Mouse (Mus musculus) MEL (cell line): Measurements from ENCODE around the gene Pgd. TPM values are rescaled to one million over a fixed set of nuclear protein-coding genes. Genes with fewer than 3 reads are reported as not detected.

Experiments used
- DNase-seq: peaks from one replicate; pipeline ENCODE4 v3.0.0; 2011; ENCODE audit warnings: low read depth, low spot score
- H3K27ac ChIP-seq: 2 replicates; pipeline ENCODE4 v1.5.1; 2012; ENCODE audit warnings: low read depth, mild to moderate bottlenecking, control low read depth, low read length, moderate library complexity; ENCODE audit not compliant: control insufficient read depth
- H3K27me3 ChIP-seq, 2 experiments: fragments of 150-350 bp in 1 of 2; sonication (generic) in 1 of 2; 2 replicates each; pipeline ENCODE4 v1.6.1; 2012; ENCODE audit warnings: low read length in 2 of 2, mild to moderate bottlenecking in 2 of 2, improper control_type of control experiment in 1 of 2, moderate library complexity in 1 of 2; ENCODE audit not compliant: insufficient read depth in 2 of 2, control insufficient read depth in 1 of 2
- H3K36me3 ChIP-seq, 2 experiments: 2 replicates each; pipeline ENCODE4 v1.6.1; 2012 to 2014; ENCODE audit warnings: low read length in 2 of 2, improper control_type of control experiment in 1 of 2, inconsistent platforms in 1 of 2, mild to moderate bottlenecking in 1 of 2; ENCODE audit not compliant: insufficient read depth in 2 of 2, control insufficient read depth in 1 of 2
- H3K4me1 ChIP-seq, 2 experiments: fragments of 150-350 bp in 1 of 2; sonication (generic) in 1 of 2; 2 replicates each; pipeline ENCODE4 v1.6.1; 2012; ENCODE audit warnings: low read length in 2 of 2, improper control_type of control experiment in 1 of 2, mild to moderate bottlenecking in 1 of 2; ENCODE audit not compliant: insufficient read depth in 2 of 2, control insufficient read depth in 1 of 2
- H3K4me3 ChIP-seq, 2 experiments: fragments of 150-350 bp in 1 of 2; sonication (generic) in 1 of 2; 2 replicates each; pipeline ENCODE4 v1.5.1; 2012; ENCODE audit warnings: low read depth in 2 of 2, low read length in 2 of 2, mild to moderate bottlenecking in 2 of 2, moderate library complexity in 2 of 2, control low read depth in 1 of 2, improper control_type of control experiment in 1 of 2; ENCODE audit not compliant: control insufficient read depth in 1 of 2, insufficient read depth in 1 of 2
- H3K79me2 ChIP-seq: 2 replicates; pipeline ENCODE4 v1.6.1; 2012; ENCODE audit warnings: mild to moderate bottlenecking, low read length, moderate library complexity; ENCODE audit not compliant: control insufficient read depth, poor library complexity, insufficient read depth
- H3K9ac ChIP-seq: 2 replicates; pipeline ENCODE4 v1.6.1; 2012; ENCODE audit warnings: low read depth, mild to moderate bottlenecking, control low read depth, low read length, moderate library complexity; ENCODE audit not compliant: control insufficient read depth, poor library complexity, severe bottlenecking
- H3K9me3 ChIP-seq: fragments of 150-350 bp; sonication (generic); replicated peaks from 2 replicates; pipeline ENCODE4 v1.6.1; 2012; ENCODE audit warnings: mild to moderate bottlenecking, low read length, improper control_type of control experiment, moderate library complexity; ENCODE audit not compliant: insufficient read depth
- CHD2 ChIP-seq: IDR thresholded peaks from 2 replicates; pipeline ENCODE4 v1.6.1; 2011; ENCODE audit warnings: low read length, improper control_type of control experiment
- E2F4 ChIP-seq: IDR thresholded peaks from 2 replicates; pipeline ENCODE4 v1.6.1; 2011; ENCODE audit warnings: low read depth, low read length, improper control_type of control experiment, borderline replicate concordance
- ELF1 ChIP-seq: IDR thresholded peaks from 2 replicates; pipeline ENCODE4 v1.6.1; 2014; ENCODE audit warnings: low read depth, mild to moderate bottlenecking, inconsistent platforms, low read length, improper control_type of control experiment, moderate library complexity
- EP300 ChIP-seq, 2 experiments: IDR thresholded peaks; 2 replicates each; pipeline ENCODE4 v1.6.1; 2011; ENCODE audit warnings: improper control_type of control experiment in 2 of 2, low read length in 2 of 2, low read depth in 1 of 2, mild to moderate bottlenecking in 1 of 2
- HCFC1 ChIP-seq: IDR thresholded peaks from 2 replicates; pipeline ENCODE4 v1.6.1; 2012; ENCODE audit warnings: low read depth, mild to moderate bottlenecking, inconsistent platforms, low read length, improper control_type of control experiment, moderate library complexity
- MAFK ChIP-seq: IDR thresholded peaks from 2 replicates; pipeline ENCODE4 v1.6.1; 2011; ENCODE audit warnings: low read depth, mild to moderate bottlenecking, low read length, improper control_type of control experiment, borderline replicate concordance
- MAZ ChIP-seq: IDR thresholded peaks from 2 replicates; pipeline ENCODE4 v1.6.1; 2012; ENCODE audit warnings: low read depth, mild to moderate bottlenecking, inconsistent platforms, low read length, improper control_type of control experiment
- MYB ChIP-seq: IDR thresholded peaks from 2 replicates; pipeline ENCODE4 v1.6.1; 2011; ENCODE audit warnings: mild to moderate bottlenecking, low read depth, low read length, improper control_type of control experiment
- MYC ChIP-seq: IDR thresholded peaks from 2 replicates; pipeline ENCODE4 v1.6.1; 2011; ENCODE audit warnings: low read depth, mild to moderate bottlenecking, low read length, improper control_type of control experiment, moderate library complexity
- POLR2A ChIP-seq, 2 experiments: IDR thresholded peaks; 2 replicates each; pipeline ENCODE4 v1.6.1; 2011 to 2012; ENCODE audit warnings: low read length in 2 of 2, mild to moderate bottlenecking in 2 of 2, control low read depth in 1 of 2, improper control_type of control experiment in 1 of 2, low read depth in 1 of 2, moderate library complexity in 1 of 2; ENCODE audit not compliant: control insufficient read depth in 1 of 2, insufficient read depth in 1 of 2, poor library complexity in 1 of 2
- POLR2AphosphoS5 ChIP-seq: IDR thresholded peaks from 2 replicates; pipeline ENCODE4 v1.6.1; 2012; ENCODE audit warnings: low read depth, borderline replicate concordance, mild to moderate bottlenecking, inconsistent platforms, low read length, moderate library complexity, mixed read lengths
- RAD21 ChIP-seq: IDR thresholded peaks from 2 replicates; pipeline ENCODE4 v1.6.1; 2011; ENCODE audit warnings: mild to moderate bottlenecking, low read depth, low read length, improper control_type of control experiment
- RCOR1 ChIP-seq: IDR thresholded peaks from 2 replicates; pipeline ENCODE4 v1.6.1; 2012; ENCODE audit warnings: low read depth, mild to moderate bottlenecking, inconsistent platforms, low read length, improper control_type of control experiment
- SIN3A ChIP-seq: IDR thresholded peaks from 2 replicates; pipeline ENCODE4 v1.6.1; 2012; ENCODE audit warnings: low read length, improper control_type of control experiment, inconsistent platforms
- SMC3 ChIP-seq: IDR thresholded peaks from 2 replicates; pipeline ENCODE4 v1.6.1; 2011; ENCODE audit warnings: low read depth, low read length, improper control_type of control experiment
- TAL1 ChIP-seq: IDR thresholded peaks from 2 replicates; pipeline ENCODE4 v1.6.1; 2012; ENCODE audit warnings: mild to moderate bottlenecking, inconsistent platforms, low read length, moderate library complexity, mixed read lengths
- TBP ChIP-seq: IDR thresholded peaks from 2 replicates; pipeline ENCODE4 v1.8.0; 2011; ENCODE audit warnings: low read depth, low read length, improper control_type of control experiment
- TCF12 ChIP-seq: IDR thresholded peaks from 2 replicates; pipeline ENCODE4 v1.6.1; 2014; ENCODE audit warnings: low read depth, mild to moderate bottlenecking, inconsistent platforms, low read length, improper control_type of control experiment, moderate library complexity
- UBTF ChIP-seq: IDR thresholded peaks from 2 replicates; pipeline ENCODE4 v1.6.1; 2012; ENCODE audit warnings: low read depth, mild to moderate bottlenecking, inconsistent platforms, low read length, improper control_type of control experiment, moderate library complexity, borderline replicate concordance; ENCODE audit not compliant: insufficient read depth
- USF2 ChIP-seq, 2 experiments: IDR thresholded peaks; 2 replicates each; pipeline ENCODE4 v1.6.1; 2011 to 2012; ENCODE audit warnings: improper control_type of control experiment in 2 of 2, low read length in 2 of 2, borderline replicate concordance in 1 of 2, inconsistent platforms in 1 of 2, low read depth in 1 of 2, mild to moderate bottlenecking in 1 of 2; ENCODE audit not compliant: insufficient read depth in 1 of 2
- ZC3H11A ChIP-seq: IDR thresholded peaks from 2 replicates; pipeline ENCODE4 v1.6.1; 2012; ENCODE audit warnings: low read depth, mild to moderate bottlenecking, inconsistent platforms, low read length, improper control_type of control experiment
- ZKSCAN1 ChIP-seq: IDR thresholded peaks from 2 replicates; pipeline ENCODE4 v1.6.1; 2012; ENCODE audit warnings: low read depth, mild to moderate bottlenecking, inconsistent platforms, low read length, improper control_type of control experiment, moderate library complexity
- polyA plus RNA-seq, 2 experiments: library from polyadenylated mRNA; stranded (reverse) in 1 of 2; unstranded in 1 of 2; fragments of >175 nt in 1 of 2; fragments of >200 nt in 1 of 2; gene quantifications; 2 replicates each; pipeline versions ENCODE4 v1.2.1 to v1.2.4; 2012; ENCODE audit warnings: low replicate concordance in 2 of 2, low read depth in 1 of 2; ENCODE audit not compliant: insufficient read length in 2 of 2, insufficient read depth in 1 of 2, missing spikeins in 1 of 2
- total RNA-seq: library from RNA; depleted of rRNA; stranded (reverse); fragments of 300-350 nt; gene quantifications from 2 replicates; pipeline ENCODE4 v1.2.3, GENCODE M21; 2012

The Pgd gene
- total and polyA plus RNA-seq, 3 experiments = 116 to 219 TPM; not detected in 1

DNA sequence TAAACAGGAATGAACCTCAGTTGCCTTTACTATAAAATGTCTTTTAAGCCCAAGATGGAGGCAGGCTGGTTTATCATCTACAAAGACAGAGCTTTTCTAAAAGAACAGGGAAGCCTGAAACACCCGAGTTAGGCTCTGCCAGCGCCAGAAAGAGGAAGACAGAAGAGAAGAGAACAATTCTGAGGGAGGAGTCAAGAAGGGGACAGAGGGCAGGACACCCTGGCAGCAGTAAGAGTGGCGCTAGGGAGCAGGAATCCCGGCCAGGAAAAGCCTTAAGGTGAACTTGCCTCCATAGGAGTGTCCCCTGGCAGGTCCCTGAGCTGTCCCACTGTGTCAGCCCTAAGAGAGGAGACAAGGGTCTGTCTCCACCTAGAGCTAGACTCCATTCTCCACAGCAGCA lies 23.0 kb downstream of the Pgd start:
- no peaks in the 10 kb centered on the region; a peak in 1 of 4 replicates for H3K4me1 ChIP-seq
- no peaks in the 10 kb centered on the region for H3K9me3 ChIP-seq
- H3K79me2 ChIP-seq = no peaks in the 10 kb centered on the region
- peak overlapping the region; percentile 46; the same call in 1 of the 2 replicates for H3K9ac ChIP-seq
- H3K27me3 ChIP-seq = no peaks in the 10 kb centered on the region
- H3K36me3 ChIP-seq = no peaks in the 10 kb centered on the region; a peak in 1 of 4 replicates
- DNase-seq = peak; percentile 80
- no peak overlapping the region for H3K27ac ChIP-seq
- TF ChIP-seq ELF1 (peak; percentile 38; the same call in 1 of the 2 replicates), TBP (0 out of 2 replicates have a peak, but pooled peaks have one; percentile 42), ZC3H11A (0 out of 2 replicates have a peak, but pooled peaks have one; percentile 3), RCOR1 (no peak), MAFK (no peak), SMC3 (no peak)
- TF ChIP-seq, all 39 proteins: peak for 3
- H3K4me3 ChIP-seq = peak overlapping the region; percentile 21 to 31; a peak in 2 of 4 replicates

DNA sequence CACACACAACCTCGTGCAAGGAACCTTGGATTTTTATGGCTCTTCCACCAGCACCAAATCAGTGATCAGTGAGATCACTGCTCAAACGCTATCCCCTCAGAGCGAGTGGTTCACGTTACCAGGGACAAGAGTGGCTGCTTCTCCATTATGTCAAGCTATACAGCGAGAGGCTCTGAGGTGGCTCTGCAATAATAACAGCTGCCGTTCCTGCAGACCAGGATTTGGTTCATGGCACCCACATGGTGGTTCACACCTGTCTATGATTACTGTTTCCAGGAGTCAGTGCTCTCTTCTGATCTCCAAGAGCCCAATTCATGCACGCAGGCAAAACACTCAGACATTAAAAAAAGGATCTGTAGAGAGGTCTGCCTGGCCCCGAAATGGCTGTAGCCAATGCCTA lies 28.1 kb downstream of the Pgd start:
- Histone ChIP-seq H3K27me3 (no peaks in the 10 kb centered on the region), H3K4me1 (peaks cover 2 to 7% of the 10 kb centered on the region in 2 experiments; a peak in 3 of 4 replicates), H3K36me3 (peaks cover 0 to 2% of the 10 kb centered on the region in 2 experiments; a peak in 3 of 4 replicates), H3K4me3 (no peak overlapping the region), H3K9ac (no peak overlapping the region), H3K27ac (no peak overlapping the region), H3K9me3 (no peaks in the 10 kb centered on the region), H3K79me2 (peaks cover 7% of the 10 kb centered on the region)
- no peak for TF ChIP-seq E2F4
- no peak for DNase-seq

DNA sequence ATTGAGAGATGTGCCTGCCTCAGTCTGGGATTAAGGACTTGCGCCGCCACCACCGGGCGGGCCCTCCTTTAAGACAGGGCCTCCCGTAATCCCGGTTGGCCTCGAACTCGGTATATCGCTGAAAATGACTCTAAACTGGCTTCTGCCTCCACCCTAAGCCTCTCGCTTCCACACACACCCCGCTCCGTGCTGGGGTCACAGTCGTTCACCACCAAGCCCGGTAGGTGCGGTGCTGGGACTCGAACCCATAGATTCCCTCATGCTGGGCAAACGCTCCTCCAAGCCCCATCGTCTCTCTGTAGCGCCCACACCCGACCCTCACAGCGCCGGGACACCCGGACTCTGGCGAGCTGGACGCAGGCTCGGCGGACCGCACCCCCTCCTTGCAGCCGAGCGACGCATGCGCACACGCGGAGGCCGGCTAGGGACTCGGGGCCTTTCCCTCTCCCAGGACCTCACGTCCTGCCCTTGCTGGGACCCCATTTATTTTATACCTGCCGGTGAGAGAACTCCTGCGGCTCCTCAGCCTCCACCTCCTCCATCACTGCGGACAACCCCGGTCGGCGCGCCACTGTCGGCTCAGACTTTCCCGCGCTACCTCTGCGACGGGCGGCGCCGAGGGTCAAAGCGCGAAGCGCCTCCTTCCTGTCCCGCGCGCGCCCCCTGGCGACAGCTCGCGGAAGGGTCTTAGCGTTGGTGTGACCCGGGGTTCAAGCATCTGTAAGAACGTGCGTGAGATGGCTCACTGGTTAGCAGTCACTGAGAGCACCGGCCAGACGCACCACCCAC lies 29.4 kb downstream of the Pgd start, which contains the start of gene Cenps:
Gene Cenps, minus strand, starts transcription at position 648 of the 789 bp plus-strand sequence.
- peak within 1 kb of the TSS; percentile 83 for H3K27ac ChIP-seq
- no peaks in the 10 kb centered on the region for H3K27me3 ChIP-seq
- H3K9ac ChIP-seq = peak within 1 kb of the TSS; percentile 91
- H3K4me1 ChIP-seq = peaks cover 2 to 7% of the 10 kb centered on the region in 2 experiments; a peak in 3 of 4 replicates
- H3K36me3 ChIP-seq = peaks cover 0 to 2% of the 10 kb centered on the region in 2 experiments; a peak in 3 of 4 replicates
- peaks cover 7% of the 10 kb centered on the region for H3K79me2 ChIP-seq
- peak within 1 kb of the TSS; percentile 81 to 86 for H3K4me3 ChIP-seq
- no peaks in the 10 kb centered on the region for H3K9me3 ChIP-seq
- DNase-seq = peak; percentile 93
- no peak for TF ChIP-seq ZC3H11A
- no peak for TF ChIP-seq UBTF
- TF ChIP-seq POLR2AphosphoS5 = no peak
- no peak for TF ChIP-seq USF2 (IDR thresholded peaks at IDR 0.05; ENCODE audit: borderline replicate concordance in 1 of 2, insufficient read depth in 1 of 2, low read depth in 1 of 2, low read length in 2 of 2)
- TF ChIP-seq RAD21 = no peak
- TF ChIP-seq EP300 (IDR thresholded peaks at IDR 0.05; ENCODE audit: low read depth in 1 of 2, low read length in 2 of 2) = no peak
- peak; percentile 49 for TF ChIP-seq SMC3
- no peak for TF ChIP-seq MAZ
- no peak for TF ChIP-seq ELF1
- TF ChIP-seq TAL1 = no peak
- TF ChIP-seq POLR2A (IDR thresholded peaks at IDR 0.05; ENCODE audit: control insufficient read depth in 1 of 2, insufficient read depth in 1 of 2, low read depth in 1 of 2, low read length in 2 of 2, poor library complexity in 1 of 2) = peak; percentile 37 to 69; a peak in 1 of 4 replicates
- peak; percentile 93; the same call in 1 of the 2 replicates for TF ChIP-seq E2F4
- TF ChIP-seq TCF12 = no peak
- TF ChIP-seq MYB = no peak
- no peak for TF ChIP-seq MYC
- TF ChIP-seq HCFC1 = peak; percentile 82
- TF ChIP-seq RCOR1 = no peak
- TF ChIP-seq ZKSCAN1 = no peak
- TF ChIP-seq CHD2 = no peak
- TF ChIP-seq SIN3A = peak; percentile 21; the same call in 1 of the 2 replicates
